Mouse (Mus musculus): ENCODE measurements around the gene Adam15. TPM values are rescaled to one million over a fixed set of nuclear protein-coding genes. Genes with fewer than 3 reads are reported as not detected.

The Adam15 gene
- 28.9 and 55.5 TPM in 2 replicates for total RNA-seq (2017)

GRCm38 (mm10) chr3:89349869-89350501 is at the start of gene Adam15:
TSS of gene Adam15 (minus strand) at chr3:89349996.
- peak; percentile 61 for ATAC-seq (ENCODE audit: extremely low read depth, insufficient number of reproducible peaks, low FRiP score, poor library complexity, severe bottlenecking)

GRCm38 (mm10) chr3:89396654-89397005 is 46.8 kb upstream of the Adam15 start:
- ATAC-seq (ENCODE audit: extremely low read depth, insufficient number of reproducible peaks, low FRiP score, poor library complexity, severe bottlenecking) = no peak

GRCm38 (mm10) chr3:89395806-89396653 is 46.2 kb upstream of the Adam15 start:
- ATAC-seq (ENCODE audit: extremely low read depth, insufficient number of reproducible peaks, low FRiP score, poor library complexity, severe bottlenecking) = peak; percentile 18; the same call in 1 of the 2 replicates

GRCm38 (mm10) chr3:89395419-89395805 is 45.6 kb upstream of the Adam15 start:
- ATAC-seq (ENCODE audit: extremely low read depth, insufficient number of reproducible peaks, low FRiP score, poor library complexity, severe bottlenecking) = no peak

GRCm38 (mm10) chr3:89394894-89395256 is 45.1 kb upstream of the Adam15 start:
- ATAC-seq (ENCODE audit: extremely low read depth, insufficient number of reproducible peaks, low FRiP score, poor library complexity, severe bottlenecking) = no peak

- ATAC-seq (ENCODE audit: extremely low read depth, insufficient number of reproducible peaks, low FRiP score, poor library complexity, severe bottlenecking) = peak; percentile 59
Measured at GRCm38 (mm10) chr3:89394006-89394893, 44.5 kb upstream of the Adam15 start, which contains the start of gene Zbtb7b. TSS of gene Zbtb7b (minus strand) at chr3:89394776.

GRCm38 (mm10) chr3:89393605-89394004 is 43.8 kb upstream of the Adam15 start:
- ATAC-seq (ENCODE audit: extremely low read depth, insufficient number of reproducible peaks, low FRiP score, poor library complexity, severe bottlenecking) = peak; percentile 78

- no peak for ATAC-seq (ENCODE audit: extremely low read depth, insufficient number of reproducible peaks, low FRiP score, poor library complexity, severe bottlenecking)
Measured at GRCm38 (mm10) chr3:89392871-89393311, 43.1 kb upstream of the Adam15 start.

- ATAC-seq (ENCODE audit: extremely low read depth, insufficient number of reproducible peaks, low FRiP score, poor library complexity, severe bottlenecking) = no peak
Measured at GRCm38 (mm10) chr3:89391663-89392511, 42.1 kb upstream of the Adam15 start.

GRCm38 (mm10) chr3:89390699-89391662 is 41.2 kb upstream of the Adam15 start:
- no peak for ATAC-seq (ENCODE audit: extremely low read depth, insufficient number of reproducible peaks, low FRiP score, poor library complexity, severe bottlenecking)

GRCm38 (mm10) chr3:89390111-89390515 is 40.3 kb upstream of the Adam15 start:
- no peak for ATAC-seq (ENCODE audit: extremely low read depth, insufficient number of reproducible peaks, low FRiP score, poor library complexity, severe bottlenecking)

- ATAC-seq (ENCODE audit: extremely low read depth, insufficient number of reproducible peaks, low FRiP score, poor library complexity, severe bottlenecking) = peak; percentile 47
Measured at GRCm38 (mm10) chr3:89388901-89389740, 39.3 kb upstream of the Adam15 start.

GRCm38 (mm10) chr3:89388134-89388881 is 38.5 kb upstream of the Adam15 start:
- ATAC-seq (ENCODE audit: extremely low read depth, insufficient number of reproducible peaks, low FRiP score, poor library complexity, severe bottlenecking) = no peak

- no peak for ATAC-seq (ENCODE audit: extremely low read depth, insufficient number of reproducible peaks, low FRiP score, poor library complexity, severe bottlenecking)
Measured at GRCm38 (mm10) chr3:89387632-89388031, 37.8 kb upstream of the Adam15 start.

GRCm38 (mm10) chr3:89386438-89387420 is 36.9 kb upstream of the Adam15 start:
- no peak for ATAC-seq (ENCODE audit: extremely low read depth, insufficient number of reproducible peaks, low FRiP score, poor library complexity, severe bottlenecking)
